24 mouse cellular contexts compared by ENCODE assay signal in genomic region chr9:65514431-65514830, GRCm38 (mm10). TPM values are rescaled to one million over a fixed set of nuclear protein-coding genes. Genes with fewer than 3 reads are reported as not detected.
DNase-seq lines count a peak whose midpoint lies in the region; ATAC-seq lines count a peak whose summit lies in the region.
"Had no signal": no experiment of that assay in that cellular context is flagged by ENCODE, and none has a peak within 500 bp of the region (broad histone marks: within the 10 kb centered on the region; RNA-seq: fewer than 3 reads in every experiment).

No protein-coding gene starts in this region.

- whole genome bisulfite sequencing in limb, embryonic 15.5 days, result 76% methylated on average over 8 of the region's 8 CpGs
- 84% methylated on average over 8 of the region's 8 CpGs for WGBS in limb, embryonic 10.5 days
- 68% methylated on average over 8 of the region's 8 CpGs for WGBS in neural tube, embryonic 13.5 days
- WGBS in neural tube, embryonic 15.5 days, result 69% methylated on average over 8 of the region's 8 CpGs
- 52% methylated on average over 8 of the region's 8 CpGs for WGBS in hindbrain, embryonic 14.5 days

- no peak overlapping the region for H3K27ac ChIP-seq in limb, embryonic 15.5 days
- H3K27ac ChIP-seq in limb, embryonic 10.5 days, result no peak overlapping the region
- H3K27ac ChIP-seq in neural tube, embryonic 13.5 days (replicated peaks), result no peak overlapping the region
- H3K27ac ChIP-seq in neural tube, embryonic 15.5 days (replicated peaks), result no peak overlapping the region
- no peak overlapping the region for H3K27ac ChIP-seq in hindbrain, embryonic 14.5 days
- H3K27ac ChIP-seq: forebrain, embryonic 13.5 days; gastrocnemius, adult 2 months; heart, embryonic 15.5 days; kidney, postnatal 0 days; liver, embryonic 15.5 days; macrophage; stomach, embryonic 15.5 days had no signal

- H3K4me2 ChIP-seq in limb, embryonic 15.5 days, result no peak overlapping the region
- H3K4me2 ChIP-seq in neural tube, embryonic 13.5 days, result no peak overlapping the region
- no peak overlapping the region for H3K4me2 ChIP-seq in neural tube, embryonic 15.5 days
- no peak overlapping the region for H3K4me2 ChIP-seq in hindbrain, embryonic 14.5 days (replicated peaks)
- H3K4me2 ChIP-seq: forebrain, embryonic 13.5 days; heart, embryonic 15.5 days; liver, embryonic 15.5 days; stomach, embryonic 15.5 days had no signal

- H3K9ac ChIP-seq in limb, embryonic 15.5 days, result no peak overlapping the region
- H3K9ac ChIP-seq in neural tube, embryonic 13.5 days, result no peak overlapping the region
- no peak overlapping the region for H3K9ac ChIP-seq in neural tube, embryonic 15.5 days (replicated peaks)
- no peak overlapping the region for H3K9ac ChIP-seq in hindbrain, embryonic 14.5 days
- H3K9ac ChIP-seq: forebrain, embryonic 13.5 days; heart, embryonic 15.5 days; liver, embryonic 15.5 days; stomach, embryonic 15.5 days had no signal

- DNase-seq in limb, embryonic 10.5 days (ENCODE audit: low spot score), result no peak
- DNase-seq in hindbrain, embryonic 14.5 days (ENCODE audit: low spot score), result no peak
- DNase-seq in retina, postnatal 1 day, result peak; percentile 59
- DNase-seq in thymus, postnatal 4 days, result no peak
- DNase-seq: adrenal gland, adult 2 months; gastrocnemius, adult 2 months; heart, postnatal 36 days; kidney, adult 2 months; layer of hippocampus, adult 9-11 months; liver; thymus, postnatal 25 days had no signal

- H3K9me3 ChIP-seq in limb, embryonic 15.5 days, result no peaks in the 10 kb centered on the region
- H3K9me3 ChIP-seq in limb, embryonic 10.5 days (replicated peaks), result no peaks in the 10 kb centered on the region
- H3K9me3 ChIP-seq in neural tube, embryonic 13.5 days, result no peaks in the 10 kb centered on the region
- H3K9me3 ChIP-seq in neural tube, embryonic 15.5 days (replicated peaks), result no peaks in the 10 kb centered on the region
- H3K9me3 ChIP-seq in hindbrain, embryonic 14.5 days (ENCODE audit: control insufficient read depth, low read length), result no peaks in the 10 kb centered on the region
- H3K9me3 ChIP-seq: forebrain, embryonic 13.5 days; heart, embryonic 15.5 days; liver, embryonic 15.5 days; stomach, embryonic 15.5 days had no signal

- no peak overlapping the region for H3K4me3 ChIP-seq in limb, embryonic 15.5 days
- H3K4me3 ChIP-seq in limb, embryonic 10.5 days, result no peak overlapping the region
- H3K4me3 ChIP-seq in neural tube, embryonic 13.5 days, result no peak overlapping the region
- H3K4me3 ChIP-seq in neural tube, embryonic 15.5 days (replicated peaks), result no peak overlapping the region
- no peak overlapping the region for H3K4me3 ChIP-seq in hindbrain, embryonic 14.5 days (replicated peaks; ENCODE audit: low read length)
- H3K4me3 ChIP-seq: forebrain, embryonic 13.5 days; gastrocnemius, adult 2 months; heart, embryonic 15.5 days; liver, embryonic 15.5 days; stomach, embryonic 15.5 days had no signal

- 0 out of 2 replicates have a peak, but pooled peaks have one; percentile 44 for ATAC-seq in limb, embryonic 15.5 days (ENCODE audit: insufficient number of reproducible peaks, low FRiP score, low TSS enrichment, low read depth)
- 0 out of 2 replicates have a peak, but pooled peaks have one; percentile 20 for ATAC-seq in neural tube, embryonic 13.5 days (ENCODE audit: low read depth)
- ATAC-seq in neural tube, embryonic 15.5 days (ENCODE audit: low FRiP score), result no peak
- peak; percentile 31; the same call in 1 of the 2 replicates for ATAC-seq in hindbrain, embryonic 14.5 days (ENCODE audit: low FRiP score)
- ATAC-seq: forebrain, embryonic 13.5 days had no signal

- H3K4me1 ChIP-seq in limb, embryonic 15.5 days, result no peaks in the 10 kb centered on the region
- peaks cover 19% of the 10 kb centered on the region for H3K4me1 ChIP-seq in limb, embryonic 10.5 days
- peaks cover 3% of the 10 kb centered on the region; the same call in 1 of the 2 replicates for H3K4me1 ChIP-seq in neural tube, embryonic 13.5 days (replicated peaks)
- peaks cover under 1% of the 10 kb centered on the region; the same call in 1 of the 2 replicates for H3K4me1 ChIP-seq in neural tube, embryonic 15.5 days
- no peaks in the 10 kb centered on the region for H3K4me1 ChIP-seq in hindbrain, embryonic 14.5 days (replicated peaks; ENCODE audit: control insufficient read depth, insufficient read depth, low read length)
- H3K4me1 ChIP-seq: forebrain, embryonic 13.5 days; heart, embryonic 15.5 days; liver, embryonic 15.5 days; stomach, embryonic 15.5 days had no signal

- no peaks in the 10 kb centered on the region for H3K36me3 ChIP-seq in limb, embryonic 15.5 days
- H3K36me3 ChIP-seq in limb, embryonic 10.5 days, result no peaks in the 10 kb centered on the region
- no peaks in the 10 kb centered on the region for H3K36me3 ChIP-seq in neural tube, embryonic 13.5 days
- H3K36me3 ChIP-seq in neural tube, embryonic 15.5 days, result no peaks in the 10 kb centered on the region
- no peaks in the 10 kb centered on the region for H3K36me3 ChIP-seq in hindbrain, embryonic 14.5 days (replicated peaks; ENCODE audit: control insufficient read depth, insufficient read depth)
- H3K36me3 ChIP-seq: heart, embryonic 15.5 days; liver, embryonic 15.5 days; stomach, embryonic 15.5 days had no signal

- H3K27me3 ChIP-seq in limb, embryonic 15.5 days, result no peaks in the 10 kb centered on the region
- H3K27me3 ChIP-seq in limb, embryonic 10.5 days (ENCODE audit: low read depth, poor library complexity, severe bottlenecking), result 0 out of 2 replicates have a peak, but pooled peaks cover 2% of the 10 kb centered on the region
- H3K27me3 ChIP-seq in neural tube, embryonic 13.5 days, result no peaks in the 10 kb centered on the region
- H3K27me3 ChIP-seq in neural tube, embryonic 15.5 days (replicated peaks), result no peaks in the 10 kb centered on the region
- no peaks in the 10 kb centered on the region for H3K27me3 ChIP-seq in hindbrain, embryonic 14.5 days (ENCODE audit: control insufficient read depth, insufficient read depth, low read length)
- H3K27me3 ChIP-seq: forebrain, embryonic 13.5 days; stomach, embryonic 15.5 days had no signal

RNA-seq across cellular contexts. Expression of gene Ankdd1a, which starts 5.6 kb away (rescaled TPM):
- 0.35 and 0.76 TPM in 2 replicates for polyA plus RNA-seq in limb, embryonic 15.5 days (2015; fragmentation: Nextera tagmentation; extraction: Ambion mirVana)
- polyA plus RNA-seq in limb, embryonic 10.5 days (2016; fragmentation: Nextera tagmentation; extraction: Ambion mirVana), result not detected in 2 replicates
- polyA plus RNA-seq in neural tube, embryonic 13.5 days (2015; fragmentation: Nextera tagmentation; extraction: Ambion mirVana), result 0.59 and 0.60 TPM in 2 replicates
- polyA plus RNA-seq in neural tube, embryonic 15.5 days (2015; fragmentation: Nextera tagmentation; extraction: Ambion mirVana), result 0.87 and 1.2 TPM in 2 replicates
- 0.38 and 1.0 TPM in 2 replicates for polyA plus RNA-seq in hindbrain, embryonic 14.5 days (2014; fragmentation: Nextera tagmentation; extraction: Ambion mirVana)
- polyA plus RNA-seq: C2C12; embryonic facial prominence, embryonic 11.5 days; forebrain, embryonic 13.5 days; heart, embryonic 15.5 days; intestine, embryonic 14.5 days; liver, embryonic 15.5 days; lung, embryonic 16.5 days had no signal

RNA-seq across cellular contexts. Expression of gene Spg21, which starts 53.7 kb away (rescaled TPM):
- polyA plus RNA-seq in limb, embryonic 15.5 days (2015; fragmentation: Nextera tagmentation; extraction: Ambion mirVana), result 123 and 165 TPM in 2 replicates
- 84.1 and 91.0 TPM in 2 replicates for polyA plus RNA-seq in limb, embryonic 10.5 days (2016; fragmentation: Nextera tagmentation; extraction: Ambion mirVana)
- polyA plus RNA-seq in neural tube, embryonic 13.5 days (2015; fragmentation: Nextera tagmentation; extraction: Ambion mirVana), result 138 and 143 TPM in 2 replicates
- 104 and 109 TPM in 2 replicates for polyA plus RNA-seq in neural tube, embryonic 15.5 days (2015; fragmentation: Nextera tagmentation; extraction: Ambion mirVana)
- polyA plus RNA-seq in hindbrain, embryonic 14.5 days (2014; fragmentation: Nextera tagmentation; extraction: Ambion mirVana), result 126 and 133 TPM in 2 replicates
